ENCODE assay signal across 17 mouse cellular contexts in the genomic region with DNA sequence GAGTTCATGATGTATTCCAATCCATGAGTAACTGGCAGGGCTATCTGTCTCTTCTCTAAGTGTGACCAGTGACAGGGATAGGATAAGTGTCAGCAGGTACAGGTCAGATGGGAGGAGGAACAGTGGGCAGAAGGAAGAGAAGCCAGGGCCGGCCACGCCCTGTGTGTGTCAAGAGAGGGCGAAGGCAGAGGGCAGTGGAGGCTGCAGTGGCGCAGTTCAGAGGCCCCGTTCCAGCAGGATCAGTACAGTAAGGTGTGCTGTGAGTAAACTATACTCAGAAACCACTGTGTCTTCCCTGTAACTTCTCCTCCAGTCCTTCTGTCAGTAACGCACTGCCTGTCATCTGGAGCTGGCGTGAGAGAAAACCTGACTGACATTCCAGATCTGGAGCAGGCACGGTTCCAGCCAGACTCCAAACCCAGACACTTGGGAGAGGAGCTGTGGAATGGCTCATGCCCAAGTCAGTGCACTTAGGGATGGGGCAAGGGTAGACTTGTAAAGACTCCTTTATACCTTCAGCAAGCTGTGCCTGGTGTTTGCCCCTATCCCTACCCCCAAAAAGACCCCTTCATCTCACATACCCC. TPM values are rescaled to one million over a fixed set of nuclear protein-coding genes. Genes with fewer than 3 reads are reported as not detected.
DNase-seq lines count a peak whose midpoint lies in the region; ATAC-seq lines count a peak whose summit lies in the region.
"Had no signal": no experiment of that assay in that cellular context is flagged by ENCODE, and none has a peak within 500 bp of the region (broad histone marks: within the 10 kb centered on the region; RNA-seq: fewer than 3 reads in every experiment).

No protein-coding gene starts in this region.

- no peak overlapping the region for H3K4me3 ChIP-seq in kidney, embryonic 16.5 days (ENCODE audit: low read length)
- no peak overlapping the region for H3K4me3 ChIP-seq in heart, embryonic 13.5 days
- H3K4me3 ChIP-seq in limb, embryonic 15.5 days, result no peak overlapping the region
- no peak overlapping the region for H3K4me3 ChIP-seq in midbrain, embryonic 16.5 days (ENCODE audit: low read depth, low read length)
- H3K4me3 ChIP-seq: heart, adult 2 months; limb, embryonic 12.5 days; neural tube, embryonic 15.5 days had no signal

- 83% methylated on average over 8 of the region's 8 CpGs for WGBS in kidney, embryonic 16.5 days
- WGBS in heart, embryonic 13.5 days, result 38% methylated on average over 8 of the region's 8 CpGs
- 66% methylated on average over 8 of the region's 8 CpGs for WGBS in limb, embryonic 15.5 days
- 89% methylated on average over 8 of the region's 8 CpGs for WGBS in midbrain, embryonic 16.5 days

- H3K36me3 ChIP-seq in kidney, embryonic 16.5 days (ENCODE audit: insufficient read depth, low read length), result peaks cover 14% of the 10 kb centered on the region; the same call in 1 of the 2 replicates
- peaks cover 46% of the 10 kb centered on the region for H3K36me3 ChIP-seq in heart, embryonic 13.5 days
- peaks cover 52% of the 10 kb centered on the region for H3K36me3 ChIP-seq in limb, embryonic 15.5 days
- H3K36me3 ChIP-seq in midbrain, embryonic 16.5 days (ENCODE audit: control insufficient read depth, insufficient read depth, low read length), result peaks cover 15% of the 10 kb centered on the region

- DNase-seq in kidney, postnatal 25 days, result peak; percentile 40 to 53
- peak; percentile 61 for DNase-seq in adipocyte (ENCODE audit: low spot score)
- no peak for DNase-seq in cerebellum, postnatal 10 days
- DNase-seq: adrenal gland, postnatal 10 days; kidney, postnatal 4 days; layer of hippocampus, postnatal 36 days; lung, adult 2 months; right cerebral cortex, adult 18-20 months; thymus, adult 18-20 months had no signal

- H3K4me1 ChIP-seq in kidney, embryonic 16.5 days (ENCODE audit: insufficient read depth, low read length), result peaks cover 8% of the 10 kb centered on the region
- peaks cover 46% of the 10 kb centered on the region for H3K4me1 ChIP-seq in heart, embryonic 13.5 days
- H3K4me1 ChIP-seq in limb, embryonic 15.5 days, result peaks cover 17% of the 10 kb centered on the region
- H3K4me1 ChIP-seq in midbrain, embryonic 16.5 days (ENCODE audit: control insufficient read depth, insufficient read depth, low read length), result peaks cover 8% of the 10 kb centered on the region

- ATAC-seq in kidney, embryonic 16.5 days (ENCODE audit: low FRiP score, low TSS enrichment), result no peak
- ATAC-seq in heart, embryonic 13.5 days (ENCODE audit: extremely low read depth, insufficient number of reproducible peaks, low FRiP score, low TSS enrichment), result peak; percentile 3; the same call in 1 of the 2 replicates
- peak; percentile 31; the same call in 1 of the 2 replicates for ATAC-seq in limb, embryonic 15.5 days (ENCODE audit: insufficient number of reproducible peaks, low FRiP score, low TSS enrichment, low read depth)
- no peak for ATAC-seq in midbrain, embryonic 16.5 days

- no peaks in the 10 kb centered on the region for H3K9me3 ChIP-seq in kidney, embryonic 16.5 days (ENCODE audit: low read length)
- no peaks in the 10 kb centered on the region for H3K9me3 ChIP-seq in heart, embryonic 13.5 days
- H3K9me3 ChIP-seq in limb, embryonic 15.5 days, result no peaks in the 10 kb centered on the region
- H3K9me3 ChIP-seq in midbrain, embryonic 16.5 days (replicated peaks; ENCODE audit: control insufficient read depth, low read length, poor library complexity, severe bottlenecking), result no peaks in the 10 kb centered on the region
- H3K9me3 ChIP-seq: limb, embryonic 12.5 days; neural tube, embryonic 15.5 days had no signal

- H3K27ac ChIP-seq in kidney, embryonic 16.5 days (ENCODE audit: low read length), result no peak overlapping the region
- peak overlapping the region; percentile 84 for H3K27ac ChIP-seq in heart, embryonic 13.5 days (replicated peaks)
- peak overlapping the region; percentile 38; the same call in 1 of the 2 replicates for H3K27ac ChIP-seq in limb, embryonic 15.5 days
- no peak overlapping the region for H3K27ac ChIP-seq in midbrain, embryonic 16.5 days (ENCODE audit: low read length)
- H3K27ac ChIP-seq: heart, adult 2 months; limb, embryonic 12.5 days; neural tube, embryonic 15.5 days had no signal

- H3K9ac ChIP-seq in kidney, embryonic 16.5 days (replicated peaks; ENCODE audit: low read length), result no peak overlapping the region
- H3K9ac ChIP-seq in heart, embryonic 13.5 days, result peak overlapping the region; percentile 62; the same call in 1 of the 2 replicates
- no peak overlapping the region for H3K9ac ChIP-seq in limb, embryonic 15.5 days
- no peak overlapping the region for H3K9ac ChIP-seq in midbrain, embryonic 16.5 days (ENCODE audit: low read depth, low read length)
- H3K9ac ChIP-seq: limb, embryonic 12.5 days; neural tube, embryonic 15.5 days had no signal

- no peaks in the 10 kb centered on the region for H3K27me3 ChIP-seq in kidney, embryonic 16.5 days (ENCODE audit: insufficient read depth, low read length)
- no peaks in the 10 kb centered on the region for H3K27me3 ChIP-seq in heart, embryonic 13.5 days (replicated peaks)
- H3K27me3 ChIP-seq in limb, embryonic 15.5 days, result no peaks in the 10 kb centered on the region
- no peaks in the 10 kb centered on the region for H3K27me3 ChIP-seq in midbrain, embryonic 16.5 days (ENCODE audit: control insufficient read depth, insufficient read depth, low read depth, low read length)
- H3K27me3 ChIP-seq: CH12.LX; limb, embryonic 12.5 days; neural tube, embryonic 15.5 days had no signal

- H3K4me2 ChIP-seq in kidney, embryonic 16.5 days (replicated peaks; ENCODE audit: low read depth, low read length), result no peak overlapping the region
- H3K4me2 ChIP-seq in heart, embryonic 13.5 days, result peak overlapping the region; percentile 41
- H3K4me2 ChIP-seq in limb, embryonic 15.5 days, result no peak overlapping the region
- H3K4me2 ChIP-seq in midbrain, embryonic 16.5 days (ENCODE audit: low read length), result no peak overlapping the region
- H3K4me2 ChIP-seq: limb, embryonic 12.5 days; neural tube, embryonic 15.5 days had no signal

RNA-seq across cellular contexts. Expression of gene Higd2a, which starts 6.2 kb away (rescaled TPM):
- 203 and 208 TPM in 2 replicates for polyA plus RNA-seq in kidney, embryonic 16.5 days (2015; fragmentation: Nextera tagmentation; extraction: Ambion mirVana)
- polyA plus RNA-seq in heart, embryonic 13.5 days (2015; fragmentation: Nextera tagmentation; extraction: Ambion mirVana), result 229 and 258 TPM in 2 replicates
- polyA plus RNA-seq in limb, embryonic 15.5 days (2015; fragmentation: Nextera tagmentation; extraction: Ambion mirVana), result 148 and 153 TPM in 2 replicates
- 225 and 240 TPM in 2 replicates for polyA plus RNA-seq in midbrain, embryonic 16.5 days (2015; fragmentation: Nextera tagmentation; extraction: Ambion mirVana)

RNA-seq across cellular contexts. Expression of gene Nop16, which starts 6.3 kb away (rescaled TPM):
- 97.6 and 106 TPM in 2 replicates for polyA plus RNA-seq in kidney, embryonic 16.5 days (2015; fragmentation: Nextera tagmentation; extraction: Ambion mirVana)
- polyA plus RNA-seq in heart, embryonic 13.5 days (2015; fragmentation: Nextera tagmentation; extraction: Ambion mirVana), result 60.6 and 60.9 TPM in 2 replicates
- 91.5 and 102 TPM in 2 replicates for polyA plus RNA-seq in limb, embryonic 15.5 days (2015; fragmentation: Nextera tagmentation; extraction: Ambion mirVana)
- 61.7 and 68.0 TPM in 2 replicates for polyA plus RNA-seq in midbrain, embryonic 16.5 days (2015; fragmentation: Nextera tagmentation; extraction: Ambion mirVana)

RNA-seq across cellular contexts. Expression of gene Cltb, which starts 14.9 kb away (rescaled TPM):
- polyA plus RNA-seq in kidney, embryonic 16.5 days (2015; fragmentation: Nextera tagmentation; extraction: Ambion mirVana), result 45.2 and 47.1 TPM in 2 replicates
- polyA plus RNA-seq in heart, embryonic 13.5 days (2015; fragmentation: Nextera tagmentation; extraction: Ambion mirVana), result 44.6 and 50.3 TPM in 2 replicates
- polyA plus RNA-seq in limb, embryonic 15.5 days (2015; fragmentation: Nextera tagmentation; extraction: Ambion mirVana), result 87.6 and 96.9 TPM in 2 replicates
- polyA plus RNA-seq in midbrain, embryonic 16.5 days (2015; fragmentation: Nextera tagmentation; extraction: Ambion mirVana), result 220 and 232 TPM in 2 replicates

RNA-seq across cellular contexts. Expression of gene Arl10, which starts 21.4 kb away (rescaled TPM):
- polyA plus RNA-seq in kidney, embryonic 16.5 days (2015; fragmentation: Nextera tagmentation; extraction: Ambion mirVana), result 31.8 and 37.8 TPM in 2 replicates
- 19.0 and 19.2 TPM in 2 replicates for polyA plus RNA-seq in heart, embryonic 13.5 days (2015; fragmentation: Nextera tagmentation; extraction: Ambion mirVana)
- 24.5 and 27.0 TPM in 2 replicates for polyA plus RNA-seq in limb, embryonic 15.5 days (2015; fragmentation: Nextera tagmentation; extraction: Ambion mirVana)
- 114 TPM in 2 replicates for polyA plus RNA-seq in midbrain, embryonic 16.5 days (2015; fragmentation: Nextera tagmentation; extraction: Ambion mirVana)

RNA-seq across cellular contexts. Expression of gene Faf2, which starts 25.4 kb away (rescaled TPM):
- polyA plus RNA-seq in kidney, embryonic 16.5 days (2015; fragmentation: Nextera tagmentation; extraction: Ambion mirVana), result 76.0 and 83.6 TPM in 2 replicates
- polyA plus RNA-seq in heart, embryonic 13.5 days (2015; fragmentation: Nextera tagmentation; extraction: Ambion mirVana), result 42.6 and 45.5 TPM in 2 replicates
- polyA plus RNA-seq in limb, embryonic 15.5 days (2015; fragmentation: Nextera tagmentation; extraction: Ambion mirVana), result 81.9 and 84.9 TPM in 2 replicates
- polyA plus RNA-seq in midbrain, embryonic 16.5 days (2015; fragmentation: Nextera tagmentation; extraction: Ambion mirVana), result 57.5 and 60.4 TPM in 2 replicates

Comparison
In these comparisons a context has a peak if more than half of its experiments do, and no peak if none do; other contexts are left out.
1. DNase-seq: peak in kidney, postnatal 25 days (2 of 2) and adipocyte (single experiment); none in cerebellum, postnatal 10 days (0 of 2).
2. ATAC-seq: peak in heart, embryonic 13.5 days (single experiment) and limb, embryonic 15.5 days (single experiment); none in kidney, embryonic 16.5 days (single experiment) and midbrain, embryonic 16.5 days (single experiment).
3. H3K27ac ChIP-seq: peak in heart, embryonic 13.5 days (single experiment) and limb, embryonic 15.5 days (single experiment); none in kidney, embryonic 16.5 days (single experiment) and midbrain, embryonic 16.5 days (single experiment).